9 mouse cellular contexts compared by ENCODE assay signal in genomic region chr5:52887085-52887484, GRCm38 (mm10). TPM values are rescaled to one million over a fixed set of nuclear protein-coding genes. Genes with fewer than 3 reads are reported as not detected.
DNase-seq lines count a peak whose midpoint lies in the region; ATAC-seq and TF ChIP-seq lines count a peak whose summit lies in the region.
"Had no signal": no experiment of that assay in that cellular context is flagged by ENCODE, and none has a peak within 500 bp of the region (broad histone marks: within the 10 kb centered on the region; RNA-seq: fewer than 3 reads in every experiment).

No protein-coding gene starts in this region.

- peak; percentile 14 to 37 for DNase-seq in heart, adult 2 months
- DNase-seq in heart, embryonic 10.5 days (ENCODE audit: low spot score): no peak
- peak; percentile 62 for DNase-seq in CH12.LX (ENCODE audit: extremely low read depth)
- DNase-seq in brain, adult 2 months (ENCODE audit: low read depth, low spot score): peak; percentile 82
- DNase-seq in layer of hippocampus, postnatal 14 days (ENCODE audit: low spot score in 2 of 2): peak; percentile 37 to 52
- peak; percentile 75 for DNase-seq in naive thymus-derived CD4-positive, alpha-beta T cell, adult 2 months (ENCODE audit: low read depth)
- peak; percentile 59 for DNase-seq in thymus, postnatal 0 days (ENCODE audit: low spot score)

- H3K9ac ChIP-seq in heart, adult 2 months (ENCODE audit: low read depth, low read length): no peak overlapping the region
- H3K9ac ChIP-seq in CH12.LX (ENCODE audit: insufficient read depth, low read depth): no peak overlapping the region

- no peak overlapping the region for H3K4me3 ChIP-seq in heart, adult 2 months
- no peak overlapping the region for H3K4me3 ChIP-seq in heart, embryonic 10.5 days
- no peak overlapping the region for H3K4me3 ChIP-seq in CH12.LX (replicated peaks in 1 of 3; ENCODE audit: low read depth in 2 of 3, low read length in 2 of 3, poor library complexity in 1 of 3)

- TF ChIP-seq EP300 in heart, adult 2 months (IDR thresholded peaks at IDR 0.05; ENCODE audit: insufficient read depth, low read depth, low read length): no peak
- TF ChIP-seq EP300 in CH12.LX (IDR thresholded peaks at IDR 0.05; ENCODE audit: low read length): no peak

- no peaks in the 10 kb centered on the region for H3K9me3 ChIP-seq in heart, embryonic 10.5 days
- peaks cover 9% of the 10 kb centered on the region for H3K9me3 ChIP-seq in CH12.LX (replicated peaks; ENCODE audit: low read length)

- in situ Hi-C loops in CH12.LX (cut with MboI; ENCODE audit: low pct_ligation_motif_present, low pct_unique_long_range_greater_than_20kb, low sequenced_read_pairs): no loop called here

- intact Hi-C loops in heart, adult 2 months (cut with DNase I): no loop called here

- no peak for TF ChIP-seq POLR2A in heart, adult 2 months (IDR thresholded peaks at IDR 0.05; ENCODE audit: insufficient read depth, low read depth, low read length)
- TF ChIP-seq POLR2A in CH12.LX (IDR thresholded peaks at IDR 0.05; ENCODE audit: low read depth, low read length): no peak

- H3K4me1 ChIP-seq in heart, adult 2 months (ENCODE audit: control insufficient read depth, insufficient read depth, low read length): no peaks in the 10 kb centered on the region
- no peaks in the 10 kb centered on the region for H3K4me1 ChIP-seq in heart, embryonic 10.5 days
- peaks cover 3 to 16% of the 10 kb centered on the region in 2 experiments for H3K4me1 ChIP-seq in CH12.LX (ENCODE audit: control insufficient read depth in 1 of 2, insufficient read depth in 2 of 2)

- ATAC-seq in frontal cortex, adult (ENCODE audit: low TSS enrichment): peak; percentile 88

- dilution Hi-C loops in CH12.LX (cut with MboI; ENCODE audit: extremely low pct_ligation_motif_present, extremely low pct_unique_long_range_greater_than_20kb, low sequenced_read_pairs): no loop called here

- H3K79me2 ChIP-seq in heart, adult 2 months (replicated peaks; ENCODE audit: control insufficient read depth, insufficient read depth, low read length): no peaks in the 10 kb centered on the region
- no peaks in the 10 kb centered on the region for H3K79me2 ChIP-seq in CH12.LX (replicated peaks; ENCODE audit: control insufficient read depth, extremely low read depth, insufficient read depth, poor library complexity, severe bottlenecking)

- peak; percentile 85 for TF ChIP-seq CTCF in heart, adult 2 months (IDR thresholded peaks at IDR 0.05)
- peak; percentile 77 to 89 for TF ChIP-seq CTCF in CH12.LX (conservative IDR thresholded peaks at IDR 0.05 in 1 of 2, IDR thresholded peaks at IDR 0.05 in 1 of 2; ENCODE audit: low read depth in 2 of 2, low read length in 2 of 2)

- H3K27me3 ChIP-seq in heart, adult 2 months (ENCODE audit: control insufficient read depth, insufficient read depth, low read length): no peaks in the 10 kb centered on the region
- 0 out of 2 replicates have a peak, but pooled peaks cover 1% of the 10 kb centered on the region for H3K27me3 ChIP-seq in heart, embryonic 10.5 days (ENCODE audit: insufficient read depth, poor library complexity, severe bottlenecking)
- no peaks in the 10 kb centered on the region for H3K27me3 ChIP-seq in CH12.LX (replicated peaks)

- H3K4me2 ChIP-seq in CH12.LX (ENCODE audit: insufficient read depth, low read depth, poor library complexity, severe bottlenecking): no peak overlapping the region

- WGBS in heart, adult 2 months: 42% methylated on average over 12 of the region's 12 CpGs
- 46% methylated on average over 12 of the region's 12 CpGs for WGBS in heart, embryonic 10.5 days

- H3K36me3 ChIP-seq in heart, adult 2 months (ENCODE audit: control insufficient read depth, insufficient read depth, low read length): no peaks in the 10 kb centered on the region
- H3K36me3 ChIP-seq in heart, embryonic 10.5 days: no peaks in the 10 kb centered on the region
- H3K36me3 ChIP-seq in CH12.LX (replicated peaks in 1 of 2; ENCODE audit: control insufficient read depth in 1 of 2, insufficient read depth in 1 of 2, low read length in 1 of 2): no peaks in the 10 kb centered on the region

- peak; percentile 55 for TF ChIP-seq RAD21 in CH12.LX (IDR thresholded peaks at IDR 0.05; ENCODE audit: low read depth, low read length)

- no peak overlapping the region for H3K27ac ChIP-seq in heart, adult 2 months
- H3K27ac ChIP-seq in heart, embryonic 10.5 days: no peak overlapping the region
- no peak overlapping the region for H3K27ac ChIP-seq in CH12.LX (ENCODE audit: insufficient read depth, low read depth)
- H3K27ac ChIP-seq: macrophage had no signal

TF ChIP-seq in CH12.LX, 34 proteins besides CTCF, POLR2A, EP300 and RAD21:
- no peak for TF ChIP-seq HCFC1 (IDR thresholded peaks at IDR 0.05; ENCODE audit: low read depth, low read length)
- TF ChIP-seq NELFE (IDR thresholded peaks at IDR 0.05; ENCODE audit: low read depth, low read length): no peak
- no peak for TF ChIP-seq GABPA (IDR thresholded peaks at IDR 0.05; ENCODE audit: insufficient replicate concordance, low read depth, low read length)
- no peak for TF ChIP-seq ZC3H11A (IDR thresholded peaks at IDR 0.05; ENCODE audit: low read depth, low read length)
- no peak for TF ChIP-seq USF1 (IDR thresholded peaks at IDR 0.05; ENCODE audit: low read depth, low read length)
- peak; percentile 71 for TF ChIP-seq SMC3 (IDR thresholded peaks at IDR 0.05; ENCODE audit: low read depth, low read length)
- no peak for TF ChIP-seq MYC (IDR thresholded peaks at IDR 0.05; ENCODE audit: low read depth, low read length)

RNA-seq across cellular contexts. Expression of gene Anapc4, which starts 53.3 kb away (rescaled TPM):
- total RNA-seq in heart, adult 2 months (2021): 10 to 100 TPM; 37.4 to 38.8 TPM
- polyA plus RNA-seq in heart, adult 2 months (2012; rRNA removed): 17.3 and 50.3 TPM in 2 replicates
- polyA plus RNA-seq in heart, embryonic 10.5 days (2016; fragmentation: Nextera tagmentation; extraction: Ambion mirVana): 87.4 and 97.0 TPM in 2 replicates
- total RNA-seq in CH12.LX (2012; rRNA removed) (66.4 and 76.6 TPM in 2 replicates), CH12.LX (2014; rRNA removed) (85.6 and 110 TPM in 2 replicates)
- polyA plus RNA-seq in CH12.LX (2012; ENCODE audit: insufficient read length, low read depth): 87.0 and 115 TPM in 2 replicates
- total RNA-seq in layer of hippocampus, postnatal 14 days (2021): 10 to 100 TPM; 75.1 to 85.1 TPM
- 62.5 and 64.7 TPM in 2 replicates for polyA plus RNA-seq in thymus, postnatal 0 days (2015; fragmentation: Nextera tagmentation; extraction: Ambion mirVana)
